Mouse (Mus musculus) spleen, adult 2 months (tissue): ENCODE data around the gene Dock4.

Experiments used
- CTCF ChIP-seq: fragments of 200-500 bp; IDR thresholded peaks from 2 replicates; pipeline ENCODE4 v1.5.1; 2011; ENCODE audit warnings: mild to moderate bottlenecking, inconsistent platforms; ENCODE audit not compliant: insufficient read depth, insufficient read length, insufficient replicate concordance; ENCODE audit errors: extremely low read depth
- POLR2A ChIP-seq: fragments of 200-500 bp; IDR thresholded peaks from 2 replicates; pipeline ENCODE4 v1.6.1; 2011; ENCODE audit warnings: low read depth, low read length, inconsistent platforms

DNA sequence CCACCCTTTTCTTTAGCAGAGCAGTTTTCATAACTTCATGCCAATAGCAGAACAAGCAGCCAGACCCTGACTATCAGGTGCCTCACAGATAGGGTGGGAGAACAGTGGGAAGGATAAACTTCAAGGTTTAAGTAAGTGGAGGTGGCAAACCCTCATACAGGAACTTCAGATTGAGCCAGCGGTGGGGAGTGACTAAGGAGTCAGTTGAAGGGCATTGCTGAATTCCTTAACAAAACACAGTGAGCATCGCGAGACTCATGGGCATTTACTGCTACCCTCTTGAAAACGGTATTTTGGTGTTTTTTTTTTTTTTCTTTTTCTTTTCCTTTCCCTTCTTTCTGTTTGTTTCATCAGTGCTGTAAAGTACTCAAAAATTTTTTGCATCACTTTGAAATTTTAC lies 148.4 kb downstream of the Dock4 start:
- TF ChIP-seq CTCF (no peak), POLR2A (no peak)
